Mouse (Mus musculus) adrenal gland, postnatal 10 days (tissue): ENCODE data around the gene Npas3. TPM values are rescaled to one million over a fixed set of nuclear protein-coding genes. Genes with fewer than 3 reads are reported as not detected.

Experiments
- DNase-seq: peaks from one replicate; pipeline ENCODE4 v3.0.0; 2021; ENCODE audit warnings: mixed read lengths
- total RNA-seq, 2 experiments: library from RNA; stranded (reverse); gene quantifications; 2 replicates each; pipeline ENCODE4 v1.2.3; 2021

Gene Npas3
- total RNA-seq, 2 experiments from 2014 or later: 2.4 to 3.5 TPM

DNA sequence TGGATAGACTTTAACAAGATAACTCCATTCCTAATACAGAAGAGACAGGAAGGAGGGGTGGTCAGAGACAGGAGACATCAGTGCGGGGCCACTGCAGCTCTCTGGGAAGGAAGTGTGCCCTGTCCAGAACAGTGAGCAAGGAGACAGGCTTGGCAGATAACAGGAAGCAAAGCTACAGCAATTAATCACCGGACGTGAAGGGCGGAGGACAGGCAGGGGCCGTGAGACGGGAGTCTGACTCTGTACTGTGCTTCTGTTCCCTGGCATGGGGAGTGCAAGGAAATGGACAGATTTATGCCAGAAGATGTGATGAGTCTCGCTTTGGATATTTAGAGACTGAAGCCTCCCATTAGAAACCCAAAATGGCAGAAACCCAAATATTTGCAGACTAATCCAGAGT is 47.3 kb downstream of the Npas3 start:
- peak; percentile 42 for DNase-seq

DNA sequence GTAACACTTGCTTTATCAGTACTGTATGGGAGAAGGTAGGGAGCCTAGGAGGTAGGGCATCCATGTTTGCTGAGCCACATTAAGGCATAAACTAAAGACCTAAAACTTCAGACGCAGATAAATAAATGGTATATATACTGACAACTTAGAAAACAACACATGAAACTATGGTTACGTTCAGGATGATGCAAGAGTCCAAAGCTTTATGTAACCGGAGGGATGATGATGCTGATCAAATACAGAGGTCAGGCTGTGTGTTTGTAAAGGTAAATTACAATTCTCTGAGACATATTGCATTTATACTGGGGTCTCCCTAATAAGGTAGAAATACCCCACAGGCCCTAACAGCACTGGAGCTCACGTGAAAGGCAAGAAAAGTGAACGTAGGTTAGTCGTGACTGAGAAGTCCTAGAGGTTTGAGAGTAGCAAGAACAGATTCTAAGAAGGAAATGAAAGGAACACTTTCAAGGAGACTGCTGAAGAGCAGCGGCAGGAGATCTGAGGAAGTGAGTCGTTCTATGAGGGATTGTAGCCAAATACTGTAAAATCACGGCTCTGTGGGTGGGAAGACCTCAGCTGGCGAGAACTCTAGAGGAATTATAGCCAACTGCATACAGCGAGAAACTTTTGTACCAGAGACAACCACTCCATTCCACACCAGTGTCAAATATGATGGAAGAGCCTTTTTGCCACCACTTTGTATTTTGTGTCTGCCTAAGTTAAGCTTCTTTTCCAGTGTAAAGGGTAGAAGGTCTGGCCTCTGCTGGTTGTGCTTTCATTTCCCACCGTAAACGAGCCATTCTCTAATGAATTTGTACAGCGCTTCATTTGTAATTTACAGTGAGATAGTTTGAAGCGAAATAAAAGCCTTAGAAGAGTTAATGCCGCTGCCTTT is 49.7 kb downstream of the Npas3 start:
- no peak for DNase-seq

DNA sequence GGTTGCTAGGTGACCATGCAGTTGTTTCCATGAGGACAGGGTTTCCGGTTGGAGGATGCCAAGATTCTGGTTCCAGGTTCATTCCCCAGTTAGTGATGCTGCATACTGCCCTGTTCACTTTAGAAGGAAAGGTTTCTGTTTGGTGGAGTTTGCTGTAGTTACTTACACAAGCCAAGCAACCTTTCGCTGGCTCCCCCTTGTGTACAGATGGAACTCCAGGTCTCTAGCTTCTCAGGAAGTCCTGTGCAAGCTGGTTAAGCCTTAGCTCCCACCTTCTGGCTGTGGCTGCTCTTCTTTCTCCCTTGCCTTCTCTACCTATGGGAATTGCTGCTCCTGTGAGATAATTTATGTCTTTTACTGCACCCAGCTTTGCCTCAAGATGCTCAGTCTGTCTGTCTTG is 52.5 kb downstream of the Npas3 start:
- peak; percentile 39 for DNase-seq

DNA sequence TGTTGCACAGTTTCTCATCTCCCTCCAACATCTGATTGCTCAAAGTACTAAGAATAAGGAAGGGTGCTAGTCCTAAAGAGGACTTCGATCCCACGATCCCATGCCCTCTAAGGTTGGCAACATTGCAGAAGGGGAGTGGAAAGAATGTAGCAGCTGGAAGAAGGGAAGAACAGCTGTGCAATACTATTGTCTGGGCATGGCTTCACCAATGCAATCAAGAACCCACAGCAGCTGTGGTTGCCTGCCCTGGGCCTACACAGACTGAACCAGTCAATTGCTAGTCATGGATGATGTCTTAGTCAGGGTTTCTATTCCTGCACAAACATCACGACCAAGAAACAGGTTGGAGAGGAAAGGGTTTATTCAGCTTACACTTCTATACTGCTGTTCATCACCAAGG is 53.7 kb downstream of the Npas3 start:
- DNase-seq: no peak

DNA sequence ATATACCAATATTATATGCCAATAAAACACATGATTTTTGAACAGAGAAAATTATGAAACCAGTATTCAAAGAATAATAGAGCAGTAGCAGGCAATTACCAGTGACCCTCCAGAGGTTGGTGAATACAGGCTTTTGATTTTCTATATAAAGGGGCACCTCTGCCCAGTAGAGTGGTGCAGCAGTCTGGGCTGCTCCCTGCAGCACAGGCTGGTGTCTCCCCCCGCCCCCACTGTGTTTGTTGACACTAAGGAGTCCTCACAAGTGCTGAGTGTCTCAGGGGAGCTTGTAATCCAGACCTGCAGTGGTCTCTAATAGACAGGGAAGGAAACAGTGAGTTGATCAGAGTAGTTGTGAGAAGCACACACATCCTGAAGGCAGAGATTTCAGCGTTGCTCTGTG is 68.2 kb downstream of the Npas3 start:
- no peak for DNase-seq

DNA sequence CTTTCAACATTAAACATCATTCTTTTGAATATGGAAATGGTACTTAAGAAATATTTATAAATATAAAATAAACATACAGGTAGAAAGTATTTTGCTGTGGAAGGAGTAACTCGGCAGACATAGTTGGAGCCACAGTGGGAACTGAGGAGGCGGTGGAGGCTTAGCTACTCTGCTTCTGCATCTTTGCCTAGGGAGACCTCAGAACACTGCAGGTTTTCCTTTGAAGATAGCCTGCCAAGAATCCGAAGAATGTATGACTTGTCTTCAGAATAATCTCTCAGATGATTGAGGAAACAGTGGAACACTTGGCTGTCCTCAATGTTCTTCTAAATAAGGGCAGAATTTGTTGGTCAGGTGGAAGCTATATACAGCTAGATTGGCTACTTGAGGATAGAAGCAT is 69.3 kb downstream of the Npas3 start:
- no peak for DNase-seq

DNA sequence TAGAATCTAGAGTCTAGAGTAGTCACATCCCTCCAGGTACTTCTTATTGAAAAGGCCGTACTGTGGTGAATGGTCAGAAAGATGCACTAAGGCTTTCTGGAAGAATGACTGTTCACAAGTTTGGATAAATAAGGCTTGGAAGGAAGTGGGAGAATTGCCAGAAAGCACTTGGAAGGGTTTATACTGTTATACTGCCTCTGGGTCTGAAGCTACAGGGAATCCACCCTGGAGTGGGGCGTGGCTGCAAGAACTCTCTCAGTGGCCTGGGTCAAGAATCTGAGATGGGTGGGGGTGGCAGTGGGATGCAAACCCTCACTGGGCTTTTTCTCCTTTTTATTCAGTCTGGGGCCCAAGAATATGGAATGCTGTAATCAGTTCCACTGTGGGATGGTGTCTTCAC is 72.0 kb downstream of the Npas3 start:
- no peak for DNase-seq

DNA sequence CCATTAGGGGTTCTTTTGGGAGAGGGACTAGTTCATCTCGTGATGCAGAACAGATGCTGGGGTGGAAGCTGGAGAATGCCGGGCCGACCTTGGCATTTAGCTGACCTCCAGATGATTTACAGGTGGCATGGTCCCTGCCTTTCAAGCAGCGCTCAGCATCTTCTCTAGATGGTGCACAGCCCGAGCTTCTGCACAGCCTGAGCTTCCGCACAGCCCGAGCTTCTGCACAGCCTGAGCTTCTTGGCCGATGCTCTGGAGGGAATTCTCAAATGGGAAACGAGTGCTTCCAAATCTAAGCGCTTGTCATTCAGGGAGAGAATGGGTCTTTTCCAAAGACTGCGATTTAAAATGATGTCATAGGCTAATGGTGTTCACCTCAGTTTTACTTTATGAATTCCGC is 72.5 kb downstream of the Npas3 start:
- peak; percentile 6 for DNase-seq

DNA sequence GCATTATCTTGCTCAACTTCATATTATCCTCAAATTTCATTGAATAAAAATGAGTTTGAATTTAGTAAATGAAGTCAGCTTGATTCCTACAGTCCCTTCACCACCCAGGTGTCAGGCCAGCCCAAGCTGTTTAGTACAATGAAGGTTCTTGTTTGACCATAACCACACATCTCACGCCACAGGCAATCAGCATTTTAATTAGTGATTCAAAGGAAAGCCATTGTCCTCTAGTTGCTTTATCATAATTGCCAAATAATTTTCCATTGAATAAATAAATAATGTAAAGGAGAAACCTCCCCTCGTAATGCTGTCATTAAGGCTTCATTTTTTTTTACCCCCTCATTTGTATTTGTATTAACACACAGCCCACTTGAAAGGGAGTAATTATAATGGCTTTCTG is 73.5 kb downstream of the Npas3 start:
- DNase-seq: no peak

DNA sequence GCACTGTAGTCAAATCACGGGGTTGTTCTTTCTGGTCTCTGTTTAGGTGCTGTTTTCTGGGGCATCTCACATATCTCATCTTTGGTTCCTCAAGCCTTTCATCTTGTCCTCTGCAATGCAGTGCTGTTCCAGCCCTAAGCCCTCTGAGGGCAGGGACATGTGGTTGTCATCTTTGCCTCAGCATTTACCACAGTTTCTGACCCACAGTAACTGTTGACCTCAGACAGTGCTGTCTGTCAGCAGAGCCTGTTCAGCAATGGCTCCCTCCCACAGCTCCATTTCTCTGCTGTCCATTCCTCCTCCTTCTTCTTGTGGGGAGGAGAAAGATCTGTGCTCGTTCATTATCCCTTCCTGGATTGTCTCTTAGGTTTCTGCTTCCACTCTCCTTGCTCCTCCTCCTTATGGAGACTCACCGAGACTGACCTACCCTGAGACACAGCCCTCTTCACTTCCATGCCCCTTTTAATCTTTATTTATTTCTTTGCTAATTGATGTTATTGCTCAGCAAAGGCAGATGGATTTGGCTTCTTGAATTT is 79.2 kb downstream of the Npas3 start:
- DNase-seq: no peak

DNA sequence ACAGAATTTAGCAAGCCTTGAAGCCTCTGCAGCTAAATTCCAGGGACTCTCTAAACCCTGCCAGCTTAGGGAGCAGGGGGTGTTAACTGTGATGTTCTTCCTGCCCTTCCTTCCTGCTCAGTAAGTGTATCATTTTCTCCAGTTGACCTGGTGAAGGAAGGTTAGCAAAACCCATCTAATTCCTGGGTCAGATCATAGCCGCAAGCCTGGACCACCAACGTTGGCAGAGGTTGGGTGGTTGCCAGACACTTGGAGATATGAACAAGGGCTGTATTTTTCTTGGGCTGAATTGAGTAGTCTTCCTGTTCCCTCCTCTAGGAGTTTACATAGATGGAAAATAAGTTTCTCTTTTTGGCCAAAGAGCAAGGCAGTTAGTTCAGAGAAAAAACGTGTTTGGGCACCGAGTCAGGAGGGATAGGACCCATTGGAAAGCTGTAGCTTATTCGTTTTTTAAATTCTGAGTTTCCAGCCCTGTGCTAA is 79.8 kb downstream of the Npas3 start:
- peak; percentile 23 for DNase-seq

DNA sequence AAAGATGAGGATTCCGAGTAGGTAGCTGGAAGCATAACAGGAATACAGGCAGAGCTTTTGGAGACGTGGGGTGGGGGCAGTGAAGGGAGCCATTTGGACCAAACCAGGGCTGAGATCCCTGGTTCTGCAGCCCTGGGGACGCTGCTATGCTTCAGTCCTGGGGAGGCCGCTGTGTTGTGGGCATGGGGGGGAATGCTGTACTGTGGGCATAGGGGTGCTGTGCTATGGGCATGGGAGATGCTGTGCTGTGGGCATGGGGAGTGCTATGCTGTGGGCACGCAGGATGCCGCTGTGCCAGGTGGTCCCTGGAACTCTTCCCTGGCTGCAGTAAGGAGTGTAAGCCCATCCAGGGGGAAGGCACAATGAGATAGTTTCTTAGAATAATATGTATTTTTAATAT is 81.7 kb downstream of the Npas3 start:
- no peak for DNase-seq

DNA sequence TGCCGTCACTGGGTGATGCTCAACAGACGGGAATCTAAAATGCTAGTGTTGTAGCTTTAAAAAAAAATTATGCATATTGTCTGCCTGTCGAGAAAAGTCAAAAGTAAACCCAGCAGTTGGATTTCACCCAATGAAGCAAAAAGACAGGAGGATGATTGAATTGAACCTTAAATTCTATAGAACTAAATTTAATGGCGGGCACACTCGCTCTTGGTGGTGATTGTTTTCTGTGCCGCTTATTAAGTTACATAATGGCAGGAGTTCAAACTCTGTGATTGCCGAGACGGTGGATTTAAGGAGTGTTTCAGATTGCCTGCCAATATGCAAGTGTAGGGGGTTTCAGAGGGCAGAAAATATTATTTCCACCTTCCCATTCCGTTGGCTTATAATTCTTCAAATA is 82.9 kb downstream of the Npas3 start:
- DNase-seq: no peak

DNA sequence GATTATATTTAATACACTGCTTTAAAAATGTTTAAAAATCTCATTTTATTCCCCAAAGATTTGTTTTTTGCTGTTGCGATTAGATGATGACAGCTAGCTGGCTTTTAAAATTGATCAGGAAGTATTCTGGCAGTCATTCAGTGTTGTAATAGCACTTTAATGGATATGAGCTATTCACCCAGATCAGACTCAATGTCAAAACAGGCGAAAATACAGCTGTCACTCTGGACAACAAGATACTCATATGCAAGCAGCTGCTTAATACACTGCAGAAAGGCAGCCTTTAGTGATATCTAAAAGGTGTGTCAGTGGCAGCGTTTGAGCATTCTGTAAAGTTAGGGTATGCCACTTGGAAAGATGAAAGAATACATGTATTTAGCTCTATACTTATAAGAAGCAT is 83.3 kb downstream of the Npas3 start:
- DNase-seq: no peak

DNA sequence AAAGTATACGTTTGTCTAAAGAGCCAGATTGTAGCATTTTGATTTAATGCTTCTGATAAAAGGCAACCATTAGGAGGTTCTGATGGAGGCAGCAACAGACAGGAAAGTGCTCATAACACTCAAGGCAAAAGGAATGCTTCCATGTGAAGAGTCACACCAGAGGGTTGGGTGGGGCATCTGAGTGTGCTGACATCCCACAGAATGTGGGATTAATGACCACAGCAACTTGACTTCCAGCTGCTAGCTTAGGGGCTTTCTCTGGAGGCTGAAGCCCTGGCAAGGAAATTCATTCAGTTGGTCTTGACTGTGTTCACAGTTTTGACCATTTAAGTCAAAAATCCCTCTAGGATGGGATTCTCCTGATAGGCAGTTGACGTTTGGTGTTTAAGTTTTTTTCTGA is 84.8 kb downstream of the Npas3 start:
- DNase-seq: no peak

DNA sequence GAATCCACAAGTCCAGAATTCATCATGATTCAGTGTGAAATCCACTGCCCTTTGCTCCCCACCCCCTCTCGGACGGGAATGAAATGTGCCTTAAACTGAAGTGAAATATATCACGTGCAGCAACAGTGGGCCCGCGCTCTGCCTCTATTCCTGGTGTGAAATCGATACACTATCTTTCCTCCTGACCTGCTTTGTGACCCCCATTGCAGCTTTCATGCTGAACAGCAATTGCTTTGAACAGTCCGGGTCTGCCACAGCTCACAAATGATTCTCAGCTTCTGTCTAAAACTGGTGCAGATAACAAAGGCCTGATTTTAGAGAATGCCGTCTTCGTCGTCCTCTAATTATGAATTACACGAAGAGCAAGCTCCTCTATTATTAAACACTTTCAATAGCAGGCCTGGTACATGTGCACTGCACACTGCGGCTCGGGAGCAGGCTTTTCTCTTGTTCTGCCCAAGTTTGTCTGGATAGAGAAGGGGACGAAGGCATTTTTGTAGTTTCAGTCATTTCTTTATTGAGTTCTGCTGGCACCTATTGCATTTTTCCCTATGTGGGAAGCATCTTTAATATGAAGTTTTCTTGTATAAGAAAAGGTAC is 90.0 kb downstream of the Npas3 start:
- DNase-seq: no peak

DNA sequence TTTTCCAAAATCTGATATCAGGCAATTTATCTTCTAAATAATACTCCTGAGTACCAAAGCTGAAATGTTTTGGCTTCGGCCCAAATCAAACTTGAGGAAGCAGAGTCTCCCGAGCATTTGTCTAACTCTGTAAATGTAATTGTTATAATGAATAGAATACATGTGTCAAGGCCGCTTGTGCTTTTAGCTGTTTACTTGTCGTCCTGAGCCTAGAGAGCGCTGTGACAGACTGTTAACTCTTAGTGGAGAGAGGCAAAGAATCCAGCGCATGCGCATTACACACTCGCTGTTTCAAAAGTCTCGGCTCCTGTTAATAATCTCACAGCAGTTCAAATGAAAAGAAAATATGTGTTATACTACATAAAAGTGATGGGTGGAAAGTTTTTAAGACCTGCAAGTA is 94.3 kb downstream of the Npas3 start:
- DNase-seq: peak; percentile 4

DNA sequence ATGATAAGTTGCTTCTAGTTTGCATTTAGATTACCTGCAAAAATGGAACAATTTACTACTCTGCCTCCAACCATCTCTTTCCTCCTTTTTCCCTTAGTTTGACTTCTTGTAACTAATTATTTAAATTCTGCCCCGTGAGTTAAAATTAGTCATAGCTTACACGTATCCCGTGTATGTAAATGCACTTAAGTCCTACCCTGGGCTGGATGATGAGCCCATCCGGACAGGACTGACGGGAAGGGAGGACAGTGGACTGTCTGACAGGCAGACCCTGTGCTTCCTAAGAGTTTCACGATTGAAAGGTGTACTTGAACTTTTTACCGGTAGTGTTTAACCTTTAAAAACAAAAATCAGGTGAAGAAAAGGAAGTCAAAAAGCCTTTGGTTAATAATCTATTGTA is 103.4 kb downstream of the Npas3 start:
- no peak for DNase-seq

DNA sequence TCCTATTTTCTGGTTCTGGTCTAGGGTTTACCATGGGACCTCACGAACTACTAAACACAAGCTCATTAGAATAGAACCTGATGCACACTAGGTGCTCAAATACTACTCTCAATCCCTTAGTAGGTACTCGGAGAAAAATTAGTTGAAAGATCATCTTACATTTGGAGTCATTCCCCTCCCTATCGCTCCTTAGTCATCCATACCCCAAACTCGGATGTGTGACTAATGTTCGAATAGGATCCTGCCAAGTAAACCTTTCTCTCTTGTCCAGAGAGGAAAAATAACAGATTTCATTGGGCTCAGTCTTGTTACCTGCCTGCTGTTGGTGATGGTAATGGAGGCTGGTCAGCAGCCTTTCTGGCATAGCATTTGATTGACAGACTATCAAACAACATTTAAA is 117.3 kb downstream of the Npas3 start:
- no peak for DNase-seq

DNA sequence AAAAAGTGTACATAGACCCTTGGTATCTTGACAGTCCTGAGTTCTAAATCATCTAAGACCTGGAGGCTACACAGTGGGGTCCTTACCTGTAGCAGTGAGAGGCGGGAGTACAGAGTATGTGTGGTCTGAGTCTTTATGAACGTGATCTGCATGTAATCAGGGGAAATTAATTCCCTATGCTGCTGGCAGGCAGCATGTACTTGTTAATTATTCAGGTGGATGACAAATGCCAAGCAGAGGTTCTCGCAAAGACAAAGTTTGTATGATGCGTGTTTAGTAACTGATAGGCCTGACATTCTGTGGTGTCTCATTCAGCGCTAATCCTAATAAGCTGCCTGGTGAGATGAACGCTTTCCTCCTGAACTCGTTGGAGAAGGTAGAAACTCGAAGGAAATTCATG is 136.4 kb downstream of the Npas3 start:
- DNase-seq: no peak

DNA sequence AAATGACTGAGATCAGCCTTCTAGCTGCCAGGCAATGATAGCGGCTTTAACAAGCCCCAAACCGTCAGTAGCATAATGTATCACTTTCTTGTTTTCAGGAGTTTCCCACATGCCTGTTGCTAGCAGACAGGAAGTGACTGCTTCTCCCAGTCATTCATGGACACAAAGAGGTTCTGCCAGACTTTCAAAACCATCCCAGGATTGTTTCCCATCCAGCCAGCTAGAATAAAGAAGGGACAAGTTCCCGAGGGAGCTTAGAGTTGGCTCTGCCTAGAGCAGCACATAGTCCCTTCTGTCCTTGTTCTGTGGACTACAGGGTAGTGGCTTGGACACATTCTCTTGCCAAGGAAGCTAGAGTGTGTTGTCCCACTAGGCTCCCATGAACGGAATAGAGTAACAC is 157.4 kb downstream of the Npas3 start:
- no peak for DNase-seq

DNA sequence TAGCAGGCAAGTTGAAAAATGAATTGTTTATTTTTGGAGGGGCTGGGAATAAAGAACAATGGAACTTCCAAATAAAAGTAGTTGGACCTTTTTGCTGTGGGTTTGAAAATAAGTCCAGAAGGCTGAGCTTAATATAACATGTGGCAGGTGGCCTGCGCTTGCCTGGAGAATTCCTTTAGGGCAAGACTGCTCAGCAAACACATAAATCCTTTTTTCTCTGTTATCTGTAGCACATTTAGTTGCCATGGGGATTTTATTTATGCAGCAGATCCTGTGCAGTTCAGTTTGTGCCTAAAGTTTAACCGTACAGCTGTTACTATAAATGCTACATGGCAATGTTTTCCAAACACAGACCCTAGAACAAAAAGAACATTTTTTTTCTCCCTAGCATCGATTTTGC is 159.3 kb downstream of the Npas3 start:
- DNase-seq: no peak

DNA sequence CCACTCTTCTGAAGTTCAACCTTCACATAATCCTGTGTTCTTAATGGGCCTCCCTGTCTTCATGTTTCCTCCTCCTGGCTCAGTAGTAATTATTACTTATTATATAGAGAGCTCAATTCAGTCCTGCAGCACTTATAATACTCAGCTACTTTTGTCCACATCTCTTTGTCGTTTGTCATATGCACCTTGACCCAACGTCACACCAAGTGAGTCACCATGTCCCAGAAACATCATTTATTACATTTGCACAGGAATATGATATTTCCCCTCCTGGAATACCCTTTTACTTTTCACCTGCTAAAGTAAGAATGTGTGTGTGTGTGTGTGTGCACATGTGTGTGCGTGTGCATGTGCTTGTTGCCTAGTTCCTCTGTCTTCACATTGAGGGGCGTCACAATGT is 161.2 kb downstream of the Npas3 start:
- DNase-seq: no peak

DNA sequence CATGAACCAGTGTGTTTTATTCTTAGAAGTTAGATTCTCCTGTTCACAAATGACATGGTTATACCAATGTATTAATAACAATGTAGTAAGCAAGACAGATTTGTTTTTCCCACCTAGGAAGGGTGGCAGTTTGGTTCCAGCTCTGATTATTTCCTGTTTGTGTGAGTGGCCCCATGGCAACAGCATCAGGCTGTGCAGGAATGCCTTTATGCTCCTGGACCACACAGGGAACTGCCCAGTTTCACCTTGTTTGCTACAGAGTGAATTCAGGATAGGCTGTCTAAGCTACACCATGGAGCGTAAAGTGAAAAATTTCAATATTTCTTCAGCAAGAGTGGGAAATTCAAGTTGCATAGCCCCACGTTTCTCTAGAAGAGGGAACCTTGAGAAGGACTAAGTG is 162.2 kb downstream of the Npas3 start:
- DNase-seq: no peak
